Mouse (Mus musculus) heart, embryonic 12.5 days (tissue): Measurements from ENCODE around the gene Gsk3b. TPM values are rescaled to one million over a fixed set of nuclear protein-coding genes. Genes with fewer than 3 reads are reported as not detected.
A peak's percentile ranks its signal among the peaks of the same experiment; 100 is the strongest.

Experiments
- ATAC-seq: fragments of 200-750 bp; cut with Nextera tagmentation; 2 replicates; pipeline ENCODE4 v1.8.0; 2017; ENCODE audit warnings: moderate TSS enrichment, moderate library complexity; ENCODE audit not compliant: insufficient number of reproducible peaks, low FRiP score
- H3K27ac ChIP-seq: fragments of 300-500 bp; sonication (generic); 2 replicates; pipeline ENCODE4 v1.5.1; 2016; ENCODE audit warnings: mild to moderate bottlenecking, moderate library complexity; ENCODE audit not compliant: poor library complexity, severe bottlenecking
- H3K27me3 ChIP-seq: fragments of 300-500 bp; sonication (generic); replicated peaks from 2 replicates; pipeline ENCODE4 v1.6.1; 2016; ENCODE audit warnings: mild to moderate bottlenecking, moderate library complexity
- H3K36me3 ChIP-seq: fragments of 300-500 bp; sonication (generic); 2 replicates; pipeline ENCODE4 v1.6.1; 2016; ENCODE audit warnings: mild to moderate bottlenecking, moderate library complexity
- H3K4me1 ChIP-seq: fragments of 300-500 bp; sonication (generic); replicated peaks from 2 replicates; pipeline ENCODE4 v1.6.1; 2016; ENCODE audit warnings: mild to moderate bottlenecking
- H3K4me2 ChIP-seq: fragments of 300-500 bp; sonication (generic); 2 replicates; pipeline ENCODE4 v1.6.1; 2016; ENCODE audit warnings: mild to moderate bottlenecking, moderate library complexity
- H3K4me3 ChIP-seq: fragments of 300-500 bp; sonication (generic); 2 replicates; pipeline ENCODE4 v1.5.1; 2016; ENCODE audit warnings: mild to moderate bottlenecking
- H3K9ac ChIP-seq: fragments of 300-500 bp; sonication (generic); 2 replicates; pipeline ENCODE4 v1.6.1; 2016; ENCODE audit warnings: mild to moderate bottlenecking, moderate library complexity
- H3K9me3 ChIP-seq: fragments of 300-500 bp; sonication (generic); replicated peaks from 2 replicates; pipeline ENCODE4 v1.6.1; 2016; ENCODE audit warnings: mild to moderate bottlenecking, moderate library complexity
- WGBS: fragments of 180-500 bp; shearing (Covaris S2); methylation state at CpG from one replicate; pipeline ENCODE4 v1.1.7; 2016; 5-methylcytosine and 5-hydroxymethylcytosine counted together
- polyA plus RNA-seq: library from polyadenylated mRNA; unstranded; fragments of >200 nt; fragmentation: Nextera tagmentation; extraction: Ambion mirVana; gene quantifications from 2 replicates; pipeline ENCODE4 v1.2.1, GENCODE M21; 2016

Gene Gsk3b
- polyA plus RNA-seq, 1 experiment from 2014 or later: 46.8 TPM

DNA sequence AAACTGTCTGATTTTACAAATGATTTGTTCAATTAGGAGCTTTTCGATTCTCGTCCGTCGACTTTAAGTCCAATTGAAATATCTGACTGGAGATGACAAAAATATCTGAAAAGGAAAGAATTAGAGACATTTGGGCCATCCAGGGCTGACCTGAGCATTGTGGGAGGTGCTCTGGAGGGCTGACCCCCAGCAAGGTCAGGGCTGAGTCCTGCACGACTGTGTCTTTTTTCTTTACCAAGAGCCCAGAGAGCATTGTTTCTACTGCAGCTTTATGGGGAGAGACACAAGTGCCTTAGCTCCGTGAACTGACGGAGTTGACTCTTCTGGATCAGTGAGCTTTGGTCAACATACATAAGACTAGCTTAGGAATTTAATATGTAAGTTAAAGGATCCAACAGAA is 43.4 kb downstream of the Gsk3b start:
- Histone ChIP-seq H3K4me1 (peaks cover 66% of the 10 kb centered on the region), H3K27ac (peak overlapping the region; percentile 77), H3K4me3 (no peak overlapping the region; the same call in 1 of the 2 replicates), H3K27me3 (no peaks in the 10 kb centered on the region), H3K9ac (no peak overlapping the region), H3K9me3 (no peaks in the 10 kb centered on the region), H3K4me2 (peak overlapping the region; percentile 58), H3K36me3 (0 out of 2 replicates have a peak, but pooled peaks cover 4% of the 10 kb centered on the region)
- 66% methylated on average over 7 of the region's 7 CpGs for WGBS
- ATAC-seq: no peak

DNA sequence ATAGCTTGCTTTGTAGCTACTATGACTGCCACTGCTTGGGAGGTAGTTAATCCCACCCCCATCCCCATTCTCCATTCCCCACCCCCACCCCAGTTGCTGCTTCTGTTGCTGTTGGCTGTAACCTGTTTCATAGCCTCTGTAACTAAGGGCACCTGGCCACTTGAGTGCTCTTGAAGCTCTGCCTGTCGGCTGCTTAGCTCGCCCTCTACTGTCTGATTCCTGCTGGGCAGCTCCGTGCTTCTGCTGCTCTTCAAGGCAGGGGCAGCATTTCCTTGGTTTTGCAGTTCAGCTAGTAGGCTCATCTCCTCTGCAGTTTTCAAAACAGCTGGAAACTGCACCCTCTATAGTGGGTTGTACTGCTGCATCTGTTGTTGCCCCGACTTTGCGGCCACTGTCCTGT is 48.5 kb downstream of the Gsk3b start:
- H3K27ac ChIP-seq: no peak overlapping the region
- H3K9ac ChIP-seq: no peak overlapping the region
- H3K4me2 ChIP-seq: no peak overlapping the region
- no peaks in the 10 kb centered on the region for H3K27me3 ChIP-seq
- WGBS: 41% methylated on average over 5 of the region's 5 CpGs
- H3K36me3 ChIP-seq: 0 out of 2 replicates have a peak, but pooled peaks cover 4% of the 10 kb centered on the region
- no peak overlapping the region for H3K4me3 ChIP-seq
- H3K4me1 ChIP-seq: peaks cover 55% of the 10 kb centered on the region
- H3K9me3 ChIP-seq: no peaks in the 10 kb centered on the region
- ATAC-seq: no peak

DNA sequence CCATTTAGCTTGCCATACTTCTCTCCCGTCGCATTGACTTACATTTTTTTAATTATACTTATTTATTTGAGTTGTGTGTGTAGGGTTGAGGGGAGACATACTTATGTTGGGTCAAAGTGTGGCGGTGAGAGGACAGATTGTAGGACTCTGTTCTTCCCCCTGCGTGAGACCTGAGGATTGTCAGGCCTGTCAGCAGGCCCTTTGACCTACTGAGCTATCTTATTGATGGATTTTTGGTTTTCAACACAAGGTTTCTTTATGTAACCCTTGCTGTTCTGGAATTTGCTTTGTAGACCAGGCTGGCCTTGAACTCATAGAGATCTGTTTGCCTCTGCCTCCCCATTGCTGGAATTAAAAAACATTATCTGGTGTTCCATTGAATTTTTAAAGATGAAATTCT is 56.1 kb downstream of the Gsk3b start:
- WGBS: 70% methylated on average over 4 of the region's 4 CpGs
- Histone ChIP-seq H3K4me1 (no peaks in the 10 kb centered on the region), H3K27me3 (no peaks in the 10 kb centered on the region), H3K9ac (no peak overlapping the region), H3K4me2 (no peak overlapping the region), H3K36me3 (peaks cover 9% of the 10 kb centered on the region; the same call in 1 of the 2 replicates), H3K9me3 (no peaks in the 10 kb centered on the region), H3K27ac (no peak overlapping the region), H3K4me3 (no peak overlapping the region)
- no peak for ATAC-seq

DNA sequence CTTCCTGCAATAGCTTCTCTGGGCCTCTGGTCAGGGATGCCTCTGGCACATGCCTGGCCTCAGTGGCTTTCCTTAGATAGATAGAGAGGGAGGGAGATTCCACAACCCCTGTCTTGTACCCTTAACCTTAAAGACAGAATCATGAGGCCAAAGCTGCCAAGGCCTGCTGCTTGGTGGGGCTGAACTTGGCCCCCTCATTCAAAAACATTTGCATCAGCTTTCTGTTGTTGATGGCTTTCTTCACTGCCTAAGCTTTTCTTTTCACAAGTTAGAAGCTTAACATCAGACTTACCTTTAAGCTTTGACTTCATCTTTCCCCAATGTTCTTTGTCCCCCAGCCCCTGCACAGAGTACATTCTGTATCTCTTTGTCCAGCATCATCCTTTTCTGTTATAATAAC is 61.8 kb downstream of the Gsk3b start:
- Histone ChIP-seq H3K4me2 (no peak overlapping the region), H3K27ac (no peak overlapping the region), H3K4me3 (no peak overlapping the region), H3K4me1 (0 out of 2 replicates have a peak, but pooled peaks cover 2% of the 10 kb centered on the region), H3K36me3 (peaks cover 15% of the 10 kb centered on the region), H3K9me3 (no peaks in the 10 kb centered on the region), H3K27me3 (no peaks in the 10 kb centered on the region), H3K9ac (no peak overlapping the region)
- ATAC-seq: no peak

DNA sequence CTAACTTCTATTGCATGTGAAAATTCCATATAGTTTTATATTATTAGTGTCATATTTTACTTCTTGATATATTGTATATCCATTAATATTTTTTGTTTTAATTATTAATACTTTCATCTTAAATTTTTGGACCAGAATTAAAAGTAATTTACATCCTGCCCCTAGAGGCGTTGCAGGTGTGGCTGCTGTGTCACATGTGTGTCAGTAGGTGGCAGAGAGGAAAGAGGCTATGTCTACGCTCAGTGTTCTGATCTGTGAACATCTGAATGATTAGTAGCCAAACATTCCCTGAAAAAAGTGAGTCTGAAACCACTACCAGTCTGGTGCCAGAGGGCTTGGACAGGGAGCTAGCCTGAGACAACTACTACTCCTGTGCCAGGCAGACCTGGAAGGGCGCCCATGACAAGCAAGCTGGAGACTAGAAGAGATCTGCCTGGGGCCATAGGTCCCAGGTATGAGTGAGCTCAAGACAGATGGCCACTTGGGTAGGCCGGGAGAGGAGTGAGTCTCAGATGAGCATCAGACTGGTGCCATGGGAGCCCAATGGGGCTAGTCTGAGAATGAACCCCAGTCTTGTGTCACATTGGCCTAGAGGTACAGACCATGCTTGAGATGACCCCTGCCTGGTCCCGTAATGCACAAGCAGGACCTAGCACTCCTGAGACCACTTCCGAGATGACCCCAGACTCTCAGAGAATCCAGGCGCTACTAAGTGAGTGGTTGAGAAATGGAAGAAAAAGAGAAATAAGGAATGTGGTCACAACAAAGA is 69.2 kb downstream of the Gsk3b start:
- 88% methylated on average over 7 of the region's 7 CpGs for WGBS

DNA sequence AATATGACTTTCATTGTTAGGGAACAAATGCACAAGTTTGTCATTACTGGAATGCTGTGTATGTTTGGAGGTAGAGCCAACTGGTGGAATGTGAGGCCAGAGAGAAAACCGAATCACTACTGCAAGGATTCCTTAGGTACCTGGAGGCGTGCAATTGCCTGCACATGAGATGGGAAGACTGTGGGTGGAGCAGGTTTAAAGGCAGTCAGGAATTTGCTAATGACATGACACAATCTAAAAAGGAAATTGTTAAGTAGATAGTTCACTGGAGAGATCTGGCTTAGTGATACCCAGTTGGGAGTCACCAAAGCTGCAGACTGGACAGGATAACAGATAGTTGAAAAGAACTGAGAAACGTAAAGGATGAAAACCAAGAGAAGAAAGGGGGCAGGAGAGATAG is 73.2 kb downstream of the Gsk3b start:
- Histone ChIP-seq H3K36me3 (peaks cover 5% of the 10 kb centered on the region), H3K27me3 (no peaks in the 10 kb centered on the region), H3K4me2 (no peak overlapping the region), H3K4me1 (peaks cover 13% of the 10 kb centered on the region; the same call in 1 of the 2 replicates), H3K9ac (no peak overlapping the region), H3K27ac (no peak overlapping the region), H3K9me3 (no peaks in the 10 kb centered on the region), H3K4me3 (no peak overlapping the region)
- WGBS: 52% methylated on average over 3 of the region's 3 CpGs
- no peak for ATAC-seq

More for the DNA sequence above, 69.2 kb downstream of the Gsk3b start:
- no peak overlapping the region for H3K9ac ChIP-seq
- no peak overlapping the region for H3K4me3 ChIP-seq
- H3K4me2 ChIP-seq: no peak overlapping the region
- H3K27me3 ChIP-seq: no peaks in the 10 kb centered on the region
- no peak overlapping the region for H3K27ac ChIP-seq
- no peaks in the 10 kb centered on the region for H3K9me3 ChIP-seq
- no peak for ATAC-seq
- H3K4me1 ChIP-seq: peaks cover 10% of the 10 kb centered on the region; the same call in 1 of the 2 replicates
- H3K36me3 ChIP-seq: peaks cover 5% of the 10 kb centered on the region; the same call in 1 of the 2 replicates

DNA sequence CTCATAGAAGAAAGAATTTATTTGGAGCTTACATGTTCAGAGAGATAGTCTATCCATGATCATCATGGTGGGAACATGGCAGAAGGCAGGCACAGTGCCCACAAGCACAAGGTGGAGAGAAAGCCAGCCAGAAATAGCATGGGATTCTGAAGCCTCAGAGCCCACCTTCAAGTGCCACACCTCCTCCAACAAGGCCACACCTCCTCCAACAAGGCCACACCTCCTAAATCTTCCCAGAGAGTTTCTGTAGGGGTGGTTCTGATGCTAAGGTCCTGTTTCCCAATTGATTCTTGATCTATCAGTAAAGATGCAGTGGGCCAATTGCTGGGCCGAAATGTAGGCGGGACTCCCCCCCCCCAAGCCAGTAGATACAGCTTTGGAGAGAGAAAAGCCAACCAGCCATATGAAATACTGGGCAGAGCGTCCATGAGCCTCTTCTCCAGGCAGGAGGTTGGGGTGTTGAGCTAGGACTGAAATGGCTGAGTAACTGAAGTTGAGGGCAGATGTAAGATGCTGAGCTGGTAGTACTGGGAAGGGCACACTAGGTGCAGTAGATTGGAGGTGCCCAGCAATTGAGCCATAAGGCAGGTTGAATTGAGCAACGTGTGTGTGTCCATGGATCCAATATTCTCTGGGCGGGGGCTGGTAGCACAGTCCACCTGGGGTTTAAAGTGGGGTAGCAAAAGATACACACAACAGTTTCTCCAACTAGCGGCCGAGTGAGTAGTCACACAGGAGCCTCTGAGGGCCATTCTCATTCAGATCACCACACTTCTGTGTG is 76.2 kb downstream of the Gsk3b start:
- H3K4me3 ChIP-seq: no peak overlapping the region
- peaks cover 11% of the 10 kb centered on the region; the same call in 1 of the 2 replicates for H3K4me1 ChIP-seq
- ATAC-seq: no peak
- H3K36me3 ChIP-seq: peaks cover 5% of the 10 kb centered on the region
- H3K27ac ChIP-seq: no peak overlapping the region
- no peaks in the 10 kb centered on the region for H3K27me3 ChIP-seq
- H3K9me3 ChIP-seq: no peaks in the 10 kb centered on the region
- WGBS: 91% methylated on average over 7 of the region's 7 CpGs
- no peak overlapping the region for H3K4me2 ChIP-seq
- H3K9ac ChIP-seq: no peak overlapping the region

DNA sequence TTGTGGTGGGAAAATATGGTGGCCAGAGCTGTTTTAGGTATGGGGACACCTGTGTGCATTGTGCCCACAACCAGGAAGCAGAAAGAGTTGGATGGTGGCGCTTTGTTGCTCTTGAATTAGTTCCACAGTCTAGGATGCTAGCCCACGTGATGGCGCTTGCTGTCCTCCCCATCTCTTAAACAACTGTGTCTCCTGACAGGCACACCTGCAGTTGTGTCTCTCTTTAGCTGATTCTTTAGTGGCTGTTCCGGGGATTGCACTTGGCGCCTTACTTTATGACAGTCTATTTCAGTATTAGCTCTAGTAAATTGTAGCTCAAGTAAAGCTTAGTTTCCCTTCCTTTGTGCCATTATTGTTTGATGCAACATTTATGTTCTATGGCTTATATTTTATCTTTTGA is 80.2 kb downstream of the Gsk3b start:
- peaks cover 18% of the 10 kb centered on the region for H3K4me1 ChIP-seq
- H3K4me3 ChIP-seq: no peak overlapping the region
- H3K27me3 ChIP-seq: no peaks in the 10 kb centered on the region
- H3K9ac ChIP-seq: no peak overlapping the region
- no peak overlapping the region for H3K4me2 ChIP-seq
- ATAC-seq: no peak
- H3K27ac ChIP-seq: no peak overlapping the region
- peaks cover 18% of the 10 kb centered on the region for H3K36me3 ChIP-seq
- WGBS: 92% methylated on average over 5 of the region's 5 CpGs
- H3K9me3 ChIP-seq: no peaks in the 10 kb centered on the region

DNA sequence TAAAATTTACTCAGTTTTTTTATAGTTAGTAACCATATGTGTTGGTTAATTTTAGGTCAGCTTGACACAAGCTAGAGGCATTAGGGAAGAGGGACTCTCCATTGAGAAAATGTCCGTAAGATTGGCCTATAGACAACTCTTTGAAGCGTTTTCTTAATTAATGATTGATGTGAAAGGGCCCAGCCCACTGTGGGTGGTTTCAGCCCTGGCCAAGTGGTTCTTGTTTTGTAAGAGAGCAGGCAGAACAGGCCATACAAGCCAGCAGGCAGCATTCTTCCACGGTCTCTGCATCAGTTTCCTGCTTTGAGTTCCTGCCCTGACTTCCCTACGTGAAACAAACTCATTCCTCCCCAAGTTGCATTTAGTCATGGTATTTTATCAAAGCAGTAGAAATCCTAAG is 90.3 kb downstream of the Gsk3b start:
- no peak overlapping the region for H3K9ac ChIP-seq
- H3K27me3 ChIP-seq: no peaks in the 10 kb centered on the region
- H3K9me3 ChIP-seq: no peaks in the 10 kb centered on the region
- no peak overlapping the region for H3K4me3 ChIP-seq
- no peak for ATAC-seq
- H3K4me1 ChIP-seq: peaks cover 18% of the 10 kb centered on the region
- H3K36me3 ChIP-seq: peaks cover 22% of the 10 kb centered on the region
- H3K27ac ChIP-seq: no peak overlapping the region
- 87% methylated on average over 4 of the region's 4 CpGs for WGBS
- H3K4me2 ChIP-seq: no peak overlapping the region

DNA sequence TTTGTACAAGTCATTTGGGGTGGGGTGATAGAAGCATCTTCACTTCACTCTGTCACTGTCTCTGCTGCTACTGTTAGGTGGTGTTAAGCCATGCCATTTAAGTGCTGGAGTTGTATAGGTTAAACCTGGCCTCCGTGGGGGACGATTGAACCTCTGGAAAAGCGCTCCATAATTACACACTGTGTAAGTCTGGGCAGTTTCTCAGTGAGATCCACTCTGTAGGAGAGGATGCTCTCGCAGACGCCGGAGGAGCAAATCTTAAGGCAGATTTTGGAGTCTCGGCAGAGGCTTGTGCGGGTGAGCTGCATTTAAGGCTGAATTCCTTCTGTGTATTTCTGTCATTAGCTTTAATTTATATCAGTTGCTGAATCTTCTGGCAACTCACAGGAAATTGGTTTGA is 92.6 kb downstream of the Gsk3b start:
- Histone ChIP-seq H3K27me3 (no peaks in the 10 kb centered on the region), H3K27ac (no peak overlapping the region), H3K4me2 (no peak overlapping the region), H3K4me3 (no peak overlapping the region), H3K9ac (no peak overlapping the region), H3K9me3 (no peaks in the 10 kb centered on the region), H3K4me1 (peaks cover 22% of the 10 kb centered on the region), H3K36me3 (peaks cover 25% of the 10 kb centered on the region)
- ATAC-seq: no peak
- WGBS: 93% methylated on average over 8 of the region's 8 CpGs

DNA sequence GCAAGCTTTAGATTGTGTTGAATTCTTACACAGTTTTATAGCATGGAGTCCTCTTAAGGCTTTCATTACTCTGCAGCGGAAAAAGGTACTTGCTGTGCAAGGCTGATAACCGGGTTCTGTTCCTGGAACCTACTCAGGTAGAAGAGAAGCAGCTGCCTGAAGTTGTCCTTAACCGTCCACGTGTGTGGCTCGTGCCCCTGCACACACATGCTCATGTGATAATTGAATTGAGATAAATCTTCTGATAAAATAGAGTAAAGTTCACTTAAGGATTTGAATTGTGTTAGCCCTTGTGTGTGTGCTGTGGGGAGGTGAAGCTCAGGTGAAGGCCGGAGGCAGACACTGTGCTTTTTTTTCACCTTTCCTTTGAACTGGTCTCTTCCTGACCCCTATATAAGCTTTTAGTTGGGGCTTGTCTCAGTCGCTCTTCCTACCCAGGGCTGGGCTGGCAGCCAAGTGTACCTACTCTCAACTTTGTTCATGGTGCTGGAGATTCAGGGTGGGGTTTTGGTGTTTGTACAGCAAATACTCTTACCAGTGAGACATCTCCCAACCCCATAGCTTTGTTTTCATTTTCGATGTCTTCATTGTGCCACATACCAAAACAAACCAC is 96.0 kb downstream of the Gsk3b start:
- H3K9me3 ChIP-seq: no peaks in the 10 kb centered on the region
- no peak overlapping the region for H3K9ac ChIP-seq
- no peaks in the 10 kb centered on the region for H3K27me3 ChIP-seq
- no peak for ATAC-seq
- H3K4me2 ChIP-seq: no peak overlapping the region
- H3K27ac ChIP-seq: no peak overlapping the region
- H3K4me1 ChIP-seq: peaks cover 30% of the 10 kb centered on the region
- H3K4me3 ChIP-seq: no peak overlapping the region
- H3K36me3 ChIP-seq: peaks cover 26% of the 10 kb centered on the region
- WGBS: 71% methylated on average over 8 of the region's 8 CpGs
